14 mouse cellular contexts compared by ENCODE assay signal in genomic region chr3:69525072-69525529, GRCm38 (mm10).
DNase-seq lines count a peak whose midpoint lies in the region; ATAC-seq and TF ChIP-seq lines count a peak whose summit lies in the region.
"Had no signal": no experiment of that assay in that cellular context is flagged by ENCODE, and none has a peak within 500 bp of the region (broad histone marks: within the 10 kb centered on the region; RNA-seq: fewer than 3 reads in every experiment).

No protein-coding gene starts in this region.

- H3K4me2 ChIP-seq in lung, postnatal 0 days (replicated peaks; ENCODE audit: low read depth, low read length), result no peak overlapping the region
- no peak overlapping the region for H3K4me2 ChIP-seq in limb, embryonic 15.5 days
- H3K4me2 ChIP-seq: hindbrain, embryonic 13.5 days; liver, embryonic 13.5 days had no signal

- no peaks in the 10 kb centered on the region for H3K9me3 ChIP-seq in lung, postnatal 0 days (ENCODE audit: low read length)
- no peaks in the 10 kb centered on the region for H3K9me3 ChIP-seq in limb, embryonic 15.5 days
- no peaks in the 10 kb centered on the region for H3K9me3 ChIP-seq in heart, embryonic 10.5 days
- H3K9me3 ChIP-seq: hindbrain, embryonic 13.5 days; liver, embryonic 13.5 days had no signal

- H3K9ac ChIP-seq in lung, postnatal 0 days (replicated peaks; ENCODE audit: low read depth), result no peak overlapping the region
- H3K9ac ChIP-seq in limb, embryonic 15.5 days, result no peak overlapping the region
- H3K9ac ChIP-seq: hindbrain, embryonic 13.5 days; liver, embryonic 13.5 days had no signal

- no peak overlapping the region for H3K4me3 ChIP-seq in lung, postnatal 0 days (ENCODE audit: low read depth, low read length)
- no peak overlapping the region for H3K4me3 ChIP-seq in bone marrow macrophage, adult 2 months (ENCODE audit: insufficient read depth, low read length)
- no peak overlapping the region for H3K4me3 ChIP-seq in limb, embryonic 15.5 days
- no peak overlapping the region for H3K4me3 ChIP-seq in heart, embryonic 10.5 days
- H3K4me3 ChIP-seq: hindbrain, embryonic 13.5 days; liver, embryonic 13.5 days had no signal

- DNase-seq in gastrocnemius, postnatal 14 days, result peak; percentile 26
- no peak for DNase-seq in gastrocnemius, adult 18-20 months (ENCODE audit: low spot score)
- no peak for DNase-seq in lung, postnatal 0 days (ENCODE audit: low spot score)
- no peak for DNase-seq in lung, adult 18-20 months
- DNase-seq in heart, embryonic 10.5 days (ENCODE audit: low spot score), result no peak
- DNase-seq in cerebellum, adult 9-11 months, result no peak
- DNase-seq: cerebellum, adult 9-10 months; kidney, adult 2 months; liver, embryonic 13.5 days; right cerebral cortex, postnatal 14 days had no signal

- no peak for TF ChIP-seq POLR2A in bone marrow macrophage, adult 2 months (IDR thresholded peaks at IDR 0.05; ENCODE audit: borderline replicate concordance, low read depth, low read length)

- no peaks in the 10 kb centered on the region for H3K27me3 ChIP-seq in lung, postnatal 0 days (replicated peaks; ENCODE audit: insufficient read depth, low read length)
- no peaks in the 10 kb centered on the region for H3K27me3 ChIP-seq in limb, embryonic 15.5 days
- no peaks in the 10 kb centered on the region for H3K27me3 ChIP-seq in heart, embryonic 10.5 days (ENCODE audit: insufficient read depth, poor library complexity, severe bottlenecking)
- H3K27me3 ChIP-seq: hindbrain, embryonic 13.5 days; liver, embryonic 13.5 days had no signal

- WGBS in lung, postnatal 0 days, result 53% methylated on average over 8 of the region's 8 CpGs
- WGBS in limb, embryonic 15.5 days, result 36% methylated on average over 8 of the region's 8 CpGs
- WGBS in heart, embryonic 10.5 days, result 75% methylated on average over 8 of the region's 8 CpGs

- intact Hi-C loops in gastrocnemius, postnatal 14 days (cut with DNase I; ENCODE audit: low total_unique reads), result no loop called here

- H3K27ac ChIP-seq in lung, postnatal 0 days (ENCODE audit: low read length), result 0 out of 2 replicates have a peak overlapping the region, but pooled peaks have one; percentile 6
- peak overlapping the region; percentile 74 for H3K27ac ChIP-seq in bone marrow macrophage, adult 2 months (ENCODE audit: insufficient read depth, low read depth, low read length)
- peak overlapping the region; percentile 59; the same call in 1 of the 2 replicates for H3K27ac ChIP-seq in limb, embryonic 15.5 days
- no peak overlapping the region for H3K27ac ChIP-seq in heart, embryonic 10.5 days
- H3K27ac ChIP-seq: hindbrain, embryonic 13.5 days; liver, embryonic 13.5 days had no signal

- H3K4me1 ChIP-seq in lung, postnatal 0 days (ENCODE audit: insufficient read depth, low read depth, low read length), result no peaks in the 10 kb centered on the region
- H3K4me1 ChIP-seq in bone marrow macrophage, adult 2 months (ENCODE audit: control insufficient read depth, insufficient read depth, low read length), result peaks cover 30% of the 10 kb centered on the region
- H3K4me1 ChIP-seq in limb, embryonic 15.5 days, result peaks cover 15% of the 10 kb centered on the region
- H3K4me1 ChIP-seq in heart, embryonic 10.5 days, result no peaks in the 10 kb centered on the region
- H3K4me1 ChIP-seq: liver, embryonic 13.5 days had no signal

- no peak for TF ChIP-seq EP300 in lung, postnatal 0 days (IDR thresholded peaks at IDR 0.05)

- no peaks in the 10 kb centered on the region for H3K36me3 ChIP-seq in lung, postnatal 0 days (ENCODE audit: insufficient read depth, low read length)
- H3K36me3 ChIP-seq in limb, embryonic 15.5 days, result no peaks in the 10 kb centered on the region
- no peaks in the 10 kb centered on the region for H3K36me3 ChIP-seq in heart, embryonic 10.5 days
- H3K36me3 ChIP-seq: hindbrain, embryonic 13.5 days; liver, embryonic 13.5 days had no signal

- no peak for TF ChIP-seq CTCF in lung, postnatal 0 days (IDR thresholded peaks at IDR 0.05)
- no peak for TF ChIP-seq CTCF in bone marrow macrophage, adult 2 months (IDR thresholded peaks at IDR 0.05; ENCODE audit: low read depth, low read length)

- no peak for ATAC-seq in lung, postnatal 0 days
- no peak for ATAC-seq in limb, embryonic 15.5 days (ENCODE audit: insufficient number of reproducible peaks, low FRiP score, low TSS enrichment, low read depth)
- ATAC-seq: forebrain, embryonic 16.5 days had no signal
